Mouse (Mus musculus): ENCODE measurements around the gene Hbs1l.

- TF ChIP-seq POLR2A (IDR thresholded peaks at IDR 0.05; ENCODE audit: low read depth, low read length) (no peak), CTCF (conservative IDR thresholded peaks at IDR 0.05; ENCODE audit: insufficient read depth, insufficient read length, low read depth, low read length) (no peak)
These were observed 47.2 kb upstream of the Hbs1l start for GRCm38 (mm10) chr10:21248556-21248955.

Data from kidney, adult 2 months (tissue).